8 mouse cellular contexts compared by ENCODE assay signal in genomic region chr6:52965340-52965739, GRCm38 (mm10).
DNase-seq lines count a peak whose midpoint lies in the region; ATAC-seq lines count a peak whose summit lies in the region.

No protein-coding gene starts in this region.

- intact Hi-C loops in gastrocnemius, postnatal 36 days (cut with DNase I): no loop called here

- peak; percentile 66 to 74 for ATAC-seq in hematopoietic stem cell, adult 5-6 weeks (replicated peaks in 1 of 2; ENCODE audit: insufficient read depth in 1 of 2, low FRiP score in 2 of 2, low TSS enrichment in 1 of 2, low read depth in 1 of 2, poor library complexity in 2 of 2, severe bottlenecking in 2 of 2)

- DNase-seq in lung, postnatal 36 days: peak; percentile 11
- no peak for DNase-seq in lung, postnatal 10 days
- peak; percentile 52 for DNase-seq in ZHBTc4 (ENCODE audit: low read depth, low spot score)
- peak; percentile 32 to 57 for DNase-seq in natural killer cell, adult 2 months (ENCODE audit: low spot score in 2 of 2)
- no peak for DNase-seq in gastrocnemius, postnatal 36 days
- no peak for DNase-seq in adrenal gland, adult 8-10 months
- no peak for DNase-seq in urinary bladder, postnatal 10 days (ENCODE audit: low spot score)

Comparison
In these comparisons a context has a peak if more than half of its experiments do, and no peak if none do; other contexts are left out.
1. DNase-seq: peak in lung, postnatal 36 days (single experiment), ZHBTc4 (single experiment) and natural killer cell, adult 2 months (2 of 2); none in lung, postnatal 10 days (single experiment), gastrocnemius, postnatal 36 days (0 of 2), adrenal gland, adult 8-10 months (single experiment) and urinary bladder, postnatal 10 days (single experiment).